Mouse (Mus musculus): ENCODE measurements around the gene Cfap126. TPM values are rescaled to one million over a fixed set of nuclear protein-coding genes. Genes with fewer than 3 reads are reported as not detected.
"Not testable (repeated sequence)": the region's sequence is repeated elsewhere in the genome, so short reads cannot be mapped to it uniquely, and the experiment has no call there.

The Cfap126 gene
- polyA plus RNA-seq, 1 experiment from 2014 or later = 2.2 TPM

DNA sequence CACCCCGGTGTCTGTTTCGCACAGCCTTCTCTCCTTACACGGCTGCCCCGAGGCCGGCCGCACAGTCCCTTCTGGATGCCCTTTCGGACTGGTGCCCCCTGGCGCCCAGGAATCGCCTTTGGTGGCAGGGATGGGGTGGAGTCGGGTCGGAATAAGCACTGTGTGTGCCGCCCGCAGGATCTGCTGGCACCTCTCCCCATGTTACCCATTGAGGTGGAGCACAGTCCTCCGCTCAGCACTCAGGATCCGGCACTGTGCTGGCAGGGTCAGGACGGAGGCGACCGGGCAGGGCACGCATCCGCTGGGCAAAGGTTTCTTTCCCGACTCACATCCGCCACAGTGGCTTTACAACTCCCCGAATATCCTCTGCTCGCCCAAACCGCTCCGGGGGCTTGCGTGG lies 35.8 kb upstream of the Cfap126 start:
- not testable (repeated sequence) for DNase-seq (ENCODE audit: extremely low spot score, low spot score); H3K4me1 ChIP-seq; H3K27ac ChIP-seq; H3K9me3 ChIP-seq; H3K36me3 ChIP-seq (replicated peaks)
- Histone ChIP-seq H3K4me3 (peak overlapping the region; percentile 38), H3K27me3 (ENCODE audit: poor library complexity, severe bottlenecking) (peaks cover 51% of the 10 kb centered on the region)
- 4% methylated on average over 21 of the region's 27 CpGs for WGBS

DNA sequence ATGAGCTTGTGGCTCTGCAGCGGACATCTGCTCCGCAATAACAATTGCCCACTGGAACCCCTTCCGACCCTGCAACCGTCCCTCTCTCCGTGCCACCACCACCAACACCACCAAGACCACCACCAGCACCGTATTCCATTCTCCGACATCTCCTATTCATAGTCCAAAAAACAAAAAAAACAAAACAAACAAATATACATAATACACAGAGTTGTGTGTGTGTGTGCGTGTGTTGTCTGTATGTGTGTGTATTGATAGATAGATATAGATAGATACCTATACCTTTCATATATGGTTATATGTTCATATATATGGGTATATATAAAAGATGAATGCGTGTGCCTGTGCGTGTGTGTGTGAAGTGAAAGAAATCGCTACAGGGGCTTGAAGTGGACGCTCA lies 35.3 kb upstream of the Cfap126 start:
- 23% methylated on average over 12 of the region's 12 CpGs for WGBS
- Histone ChIP-seq H3K4me3 (peak overlapping the region; percentile 31; the same call in 1 of the 2 replicates), H3K27me3 (ENCODE audit: poor library complexity, severe bottlenecking) (peaks cover 51% of the 10 kb centered on the region)
- not testable (repeated sequence) for DNase-seq (ENCODE audit: extremely low spot score, low spot score); H3K4me1 ChIP-seq; H3K9me3 ChIP-seq; H3K36me3 ChIP-seq (replicated peaks); H3K27ac ChIP-seq

DNA sequence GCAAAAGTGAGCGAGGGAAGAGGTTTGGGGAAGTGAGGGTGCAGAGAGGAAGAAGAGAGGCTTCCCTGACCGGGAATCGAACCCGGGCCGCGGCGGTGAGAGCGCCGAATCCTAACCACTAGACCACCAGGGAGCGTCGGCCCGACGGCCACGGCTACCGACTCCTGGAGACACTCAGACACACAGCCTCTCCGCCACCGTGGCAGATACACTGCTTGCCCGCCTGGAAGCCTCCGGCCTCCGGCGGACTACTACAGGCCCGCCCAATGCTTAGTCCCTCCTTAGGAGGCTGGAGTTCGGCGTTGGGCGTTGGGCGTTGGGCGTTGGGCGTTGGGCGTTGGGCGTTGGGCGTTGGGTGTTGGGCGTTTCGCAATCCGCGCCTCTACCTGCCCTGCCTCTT lies 34.4 kb upstream of the Cfap126 start:
- not testable (repeated sequence) for DNase-seq (ENCODE audit: extremely low spot score, low spot score); H3K9me3 ChIP-seq; H3K27ac ChIP-seq; H3K4me1 ChIP-seq; H3K36me3 ChIP-seq (replicated peaks)
- WGBS = 0% methylated on average over 1 of the region's 35 CpGs
- H3K4me3 ChIP-seq = 0 out of 2 replicates have a peak overlapping the region, but pooled peaks have one; percentile 26
- H3K27me3 ChIP-seq (ENCODE audit: poor library complexity, severe bottlenecking) = peaks cover 47% of the 10 kb centered on the region

DNA sequence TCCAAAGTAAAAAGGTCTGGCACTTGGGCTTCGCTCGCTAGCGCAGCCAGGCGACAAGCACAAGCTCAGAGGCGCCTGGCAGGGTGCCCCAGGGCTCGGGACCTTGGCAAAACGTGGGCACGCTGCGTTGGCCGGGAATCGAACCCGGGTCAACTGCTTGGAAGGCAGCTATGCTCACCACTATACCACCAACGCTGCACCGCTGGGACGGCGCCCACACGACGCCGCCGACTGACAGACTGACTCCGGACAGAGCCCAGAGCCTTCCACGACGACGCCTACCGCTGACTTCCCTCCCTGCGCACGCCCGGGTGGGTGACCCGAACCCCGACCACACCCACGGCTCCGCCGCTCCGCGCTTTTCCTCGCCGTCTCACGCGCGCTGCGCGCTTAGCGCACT lies 33.9 kb upstream of the Cfap126 start:
- H3K36me3 ChIP-seq (replicated peaks); H3K27ac ChIP-seq; H3K4me1 ChIP-seq; H3K9me3 ChIP-seq; DNase-seq (ENCODE audit: extremely low spot score, low spot score); H3K4me3 ChIP-seq: not testable (repeated sequence)
- WGBS = no CpG with 5 or more reads among the region's 43 CpGs
- H3K27me3 ChIP-seq (ENCODE audit: poor library complexity, severe bottlenecking) = peaks cover 50% of the 10 kb centered on the region

DNA sequence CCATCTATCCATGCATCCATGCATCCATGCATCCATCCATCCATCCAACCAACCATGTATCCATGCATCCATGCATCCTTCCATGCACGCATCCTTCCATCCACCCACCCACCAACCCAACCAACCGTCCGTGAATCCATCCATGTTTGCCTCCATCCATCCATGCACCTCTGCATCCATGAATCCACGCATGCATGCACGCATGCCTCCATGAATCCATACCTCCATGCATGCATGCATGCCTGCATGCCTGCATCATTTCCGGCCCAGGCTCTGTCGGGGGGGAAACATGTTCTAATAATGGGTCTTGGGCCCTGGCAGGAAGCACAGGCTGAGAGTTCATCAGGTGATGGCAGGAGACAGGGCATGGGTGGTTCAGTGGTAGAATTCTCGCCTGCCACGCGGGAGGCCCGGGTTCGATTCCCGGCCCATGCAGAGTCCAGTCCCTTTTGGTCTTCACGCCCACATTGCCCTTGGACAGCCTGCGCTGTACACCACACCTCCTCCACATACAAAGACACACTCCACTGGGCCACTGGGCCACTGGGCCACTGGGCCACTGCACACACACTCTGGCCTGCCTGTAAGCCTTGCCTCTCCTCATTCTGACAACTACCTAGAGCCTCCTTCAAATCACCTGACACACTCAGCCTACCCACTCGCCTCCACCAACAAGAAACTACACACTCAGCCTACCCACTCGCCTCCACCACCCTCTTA lies 32.0 kb upstream of the Cfap126 start:
- Histone ChIP-seq H3K4me1 (peaks cover 13% of the 10 kb centered on the region), H3K27me3 (ENCODE audit: poor library complexity, severe bottlenecking) (peaks cover 61% of the 10 kb centered on the region), H3K4me3 (0 out of 2 replicates have a peak overlapping the region, but pooled peaks have one; percentile 7)
- H3K9me3 ChIP-seq; DNase-seq (ENCODE audit: extremely low spot score, low spot score); H3K36me3 ChIP-seq (replicated peaks); H3K27ac ChIP-seq: not testable (repeated sequence)
- WGBS = 35% methylated on average over 12 of the region's 17 CpGs

DNA sequence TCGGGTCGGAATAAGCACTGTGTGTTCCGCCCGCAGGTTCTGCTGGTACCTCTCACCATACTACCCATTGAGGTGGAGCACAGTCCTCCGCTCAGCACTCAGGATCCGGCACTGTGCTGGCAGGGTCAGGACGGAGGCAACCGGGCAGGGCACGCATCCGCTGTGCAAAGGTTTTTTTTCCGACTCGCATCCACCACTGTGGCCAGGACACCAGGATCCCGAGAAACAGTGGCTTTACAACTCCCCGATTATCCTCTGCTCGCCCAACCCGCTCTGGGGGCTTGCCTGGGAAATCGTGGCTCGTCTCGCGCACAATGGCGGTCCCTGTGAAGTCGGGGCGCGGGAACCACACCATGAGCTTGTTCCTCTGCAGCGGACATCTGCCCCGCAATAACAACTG lies 28.0 kb upstream of the Cfap126 start:
- 1% methylated on average over 26 of the region's 26 CpGs for WGBS
- Histone ChIP-seq H3K27ac (peak overlapping the region; percentile 64), H3K27me3 (ENCODE audit: poor library complexity, severe bottlenecking) (peaks cover 57% of the 10 kb centered on the region)

DNA sequence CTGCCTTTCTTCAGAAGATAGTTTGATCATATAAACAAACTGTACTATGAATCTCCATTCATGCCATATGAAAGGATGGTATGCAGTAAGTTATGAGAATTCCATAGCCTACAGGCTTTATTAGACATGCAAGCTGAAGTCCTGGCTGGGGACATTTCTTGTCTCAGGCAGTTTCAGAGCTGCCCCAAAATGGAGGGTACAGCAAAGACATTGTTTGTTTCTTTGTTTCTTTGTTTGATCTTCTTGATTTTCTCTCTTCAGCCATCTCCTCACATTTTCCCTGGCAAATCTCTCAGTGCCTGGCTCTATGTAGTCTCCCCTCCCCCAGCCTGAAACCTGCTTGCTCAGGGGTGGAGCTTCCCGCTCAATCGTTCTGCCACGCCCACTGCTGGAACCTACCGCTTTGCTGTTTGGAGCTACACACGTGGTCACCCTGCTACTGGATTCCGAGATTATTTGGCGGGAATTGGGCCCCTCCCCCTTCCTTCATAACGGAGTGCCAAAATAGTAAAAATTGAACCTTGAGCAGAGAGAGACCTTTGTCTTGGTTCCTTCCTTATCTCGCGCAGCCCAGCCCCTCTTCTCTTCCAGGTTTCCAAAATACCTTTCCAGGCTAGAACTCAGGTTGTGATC lies 25.4 kb upstream of the Cfap126 start:
- Histone ChIP-seq H3K4me3 (peak overlapping the region; percentile 33), H3K27me3 (ENCODE audit: poor library complexity, severe bottlenecking) (peaks cover 45% of the 10 kb centered on the region), H3K4me1 (peaks cover 18% of the 10 kb centered on the region)
- H3K27ac ChIP-seq; H3K36me3 ChIP-seq (replicated peaks); H3K9me3 ChIP-seq: not testable (repeated sequence)
- peak; percentile 41 for DNase-seq (ENCODE audit: extremely low spot score, low spot score)
- 3% methylated on average over 10 of the region's 10 CpGs for WGBS

More for the DNA sequence above, 28.0 kb upstream of the Cfap126 start:
- no peaks in the 10 kb centered on the region for H3K9me3 ChIP-seq
- DNase-seq (ENCODE audit: extremely low spot score, low spot score) = peak; percentile 55
- peak overlapping the region; percentile 59 for H3K4me3 ChIP-seq
- H3K4me1 ChIP-seq = peaks cover 18% of the 10 kb centered on the region
- no peaks in the 10 kb centered on the region for H3K36me3 ChIP-seq (replicated peaks)

DNA sequence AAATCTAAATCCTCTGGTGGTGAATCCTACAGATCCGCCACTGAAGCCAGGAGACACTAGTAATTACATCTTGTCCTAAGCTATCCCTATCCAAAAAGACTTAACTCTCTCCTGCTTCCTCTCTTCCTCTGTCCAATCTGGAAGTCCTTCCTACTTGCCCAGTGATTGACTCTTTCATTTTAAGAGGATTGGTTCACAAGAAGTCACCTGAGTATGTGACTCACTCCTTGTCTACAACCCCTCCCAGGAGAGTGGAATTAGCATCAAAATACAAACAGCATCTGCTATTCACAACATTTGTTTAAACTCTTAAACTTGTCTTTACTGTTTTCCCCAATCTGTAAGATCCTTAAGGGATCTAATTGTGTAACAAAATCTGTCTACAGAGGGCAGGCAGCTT lies 23.8 kb upstream of the Cfap126 start:
- 84% methylated on average over 1 of the region's 1 CpGs for WGBS
- H3K27me3 ChIP-seq (ENCODE audit: poor library complexity, severe bottlenecking) = peaks cover 35% of the 10 kb centered on the region
- H3K4me1 ChIP-seq = peaks cover 21% of the 10 kb centered on the region
- DNase-seq (ENCODE audit: extremely low spot score, low spot score) = no peak
- no peaks in the 10 kb centered on the region for H3K9me3 ChIP-seq
- H3K27ac ChIP-seq = no peak overlapping the region
- H3K36me3 ChIP-seq (replicated peaks) = no peaks in the 10 kb centered on the region
- no peak overlapping the region for H3K4me3 ChIP-seq

DNA sequence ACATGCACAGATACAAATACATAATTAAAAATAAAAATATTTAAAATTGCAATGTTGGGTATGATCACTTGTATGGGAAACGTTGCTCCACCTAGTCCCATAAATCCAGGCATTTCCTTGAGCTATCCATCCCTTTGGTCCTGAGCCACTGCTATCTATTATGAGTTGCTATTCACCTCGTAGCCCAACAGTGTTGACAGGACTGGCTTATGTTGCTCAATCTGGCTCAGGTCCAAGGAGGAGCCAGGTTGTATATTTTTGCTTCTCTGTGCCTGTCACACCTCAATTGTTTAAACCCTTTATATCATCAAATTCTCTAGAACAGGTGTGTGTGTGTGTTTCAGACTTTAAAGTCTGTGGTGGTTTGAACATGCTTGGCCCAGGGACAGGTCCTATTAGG lies 23.0 kb upstream of the Cfap126 start:
- no peak overlapping the region for H3K27ac ChIP-seq
- no peaks in the 10 kb centered on the region for H3K36me3 ChIP-seq (replicated peaks)
- H3K9me3 ChIP-seq = no peaks in the 10 kb centered on the region
- H3K4me1 ChIP-seq = peaks cover 20% of the 10 kb centered on the region
- H3K27me3 ChIP-seq (ENCODE audit: poor library complexity, severe bottlenecking) = peaks cover 27% of the 10 kb centered on the region
- H3K4me3 ChIP-seq = no peak overlapping the region
- 84% methylated on average over 2 of the region's 2 CpGs for WGBS
- DNase-seq (ENCODE audit: extremely low spot score, low spot score) = no peak

DNA sequence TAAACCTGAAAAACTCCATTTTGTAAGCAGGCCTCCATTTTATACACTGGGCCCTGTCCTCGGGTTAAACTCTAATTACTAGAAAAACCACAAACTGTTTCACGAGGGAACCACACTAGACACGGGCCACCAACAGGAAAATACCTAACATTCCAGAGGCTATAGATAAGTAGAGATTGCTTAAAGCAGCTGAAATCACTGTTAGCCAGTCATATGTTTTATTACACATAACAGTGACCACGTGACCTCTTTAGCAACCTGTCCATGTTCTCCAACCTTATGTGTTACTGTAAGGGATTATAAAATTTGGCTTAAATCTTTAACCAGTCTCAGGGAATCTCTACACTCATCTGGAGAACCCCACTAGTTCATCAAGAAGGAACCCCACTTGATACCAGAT lies 19.3 kb upstream of the Cfap126 start:
- no peaks in the 10 kb centered on the region for H3K36me3 ChIP-seq (replicated peaks)
- peaks cover 25% of the 10 kb centered on the region for H3K4me1 ChIP-seq
- no peak overlapping the region for H3K27ac ChIP-seq
- H3K27me3 ChIP-seq (ENCODE audit: poor library complexity, severe bottlenecking) = peaks cover 17% of the 10 kb centered on the region
- 87% methylated on average over 4 of the region's 4 CpGs for WGBS
- no peak overlapping the region for H3K4me3 ChIP-seq
- no peaks in the 10 kb centered on the region for H3K9me3 ChIP-seq
- no peak for DNase-seq (ENCODE audit: extremely low spot score, low spot score)

DNA sequence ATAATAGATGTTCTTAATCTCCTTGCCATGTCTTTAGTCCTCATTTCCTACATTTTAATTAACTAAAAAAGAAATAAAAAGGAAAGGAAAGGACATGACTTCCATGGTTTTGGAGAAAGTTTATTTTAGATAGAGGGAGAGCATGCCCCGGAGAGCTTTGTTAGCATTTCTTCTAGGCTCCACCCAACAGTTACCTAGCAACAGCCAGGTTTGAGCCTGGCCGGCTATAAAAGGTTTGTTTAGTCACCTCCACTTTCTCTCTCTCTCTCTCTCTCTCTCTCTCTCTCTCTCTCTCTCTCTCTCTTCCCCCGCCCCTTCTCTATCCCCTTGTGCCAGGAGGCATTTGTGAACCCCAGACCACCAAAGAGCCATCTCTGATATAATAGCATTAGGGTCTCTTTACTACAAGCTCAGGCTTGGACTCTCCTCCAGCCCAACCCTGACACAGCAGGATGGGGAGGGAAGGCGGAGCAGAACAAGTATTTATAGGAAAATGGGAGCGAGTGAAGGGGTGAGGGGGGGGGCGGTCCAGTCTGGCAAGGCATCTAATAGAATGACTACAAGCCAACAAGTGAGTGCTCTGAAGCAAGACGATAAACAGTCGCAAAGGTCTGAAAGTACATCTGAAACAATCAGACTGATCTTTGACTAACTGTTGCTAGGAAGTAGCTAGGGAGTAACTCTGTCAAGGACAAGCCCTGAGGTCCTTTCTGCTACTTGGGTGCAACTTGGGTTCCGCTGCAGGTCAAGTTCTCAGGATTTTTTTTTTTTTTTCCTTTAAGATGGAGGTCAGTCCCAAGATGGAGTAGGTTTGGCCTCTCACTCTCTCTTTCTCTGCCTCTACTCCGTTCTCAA lies 17.4 kb upstream of the Cfap126 start:
- no peaks in the 10 kb centered on the region for H3K9me3 ChIP-seq
- H3K4me3 ChIP-seq = peak overlapping the region; percentile 30
- peaks cover 29% of the 10 kb centered on the region for H3K4me1 ChIP-seq
- no peak overlapping the region for H3K27ac ChIP-seq
- H3K27me3 ChIP-seq (ENCODE audit: poor library complexity, severe bottlenecking) = peaks cover 12% of the 10 kb centered on the region
- DNase-seq (ENCODE audit: extremely low spot score, low spot score) = peak; percentile 32
- no peaks in the 10 kb centered on the region for H3K36me3 ChIP-seq (replicated peaks)
- 22% methylated on average over 10 of the region's 10 CpGs for WGBS

DNA sequence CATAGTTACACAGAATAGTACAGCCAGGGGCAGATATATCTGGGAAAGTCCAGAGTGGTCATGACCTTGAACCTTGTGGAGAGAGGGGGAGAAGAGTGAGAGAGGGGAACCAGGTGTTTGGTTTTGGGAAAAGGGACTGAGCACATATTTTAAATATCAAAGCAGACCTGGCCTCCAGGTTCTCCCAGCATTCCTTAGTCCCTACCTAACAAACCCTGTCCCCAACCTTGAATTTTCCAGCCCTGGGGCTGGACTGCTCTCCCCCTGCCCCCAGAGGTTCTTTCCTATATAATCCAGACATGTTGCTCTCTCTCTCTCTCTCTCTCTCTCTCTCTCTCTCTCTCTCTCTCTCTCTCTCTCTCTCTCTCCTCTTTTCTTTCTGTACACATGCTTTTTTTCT lies 16.6 kb upstream of the Cfap126 start:
- Histone ChIP-seq H3K27me3 (ENCODE audit: poor library complexity, severe bottlenecking) (peaks cover 12% of the 10 kb centered on the region), H3K4me1 (peaks cover 29% of the 10 kb centered on the region), H3K27ac (no peak overlapping the region), H3K36me3 (replicated peaks) (no peaks in the 10 kb centered on the region), H3K9me3 (no peaks in the 10 kb centered on the region), H3K4me3 (no peak overlapping the region)
- DNase-seq (ENCODE audit: extremely low spot score, low spot score) = no peak

DNA sequence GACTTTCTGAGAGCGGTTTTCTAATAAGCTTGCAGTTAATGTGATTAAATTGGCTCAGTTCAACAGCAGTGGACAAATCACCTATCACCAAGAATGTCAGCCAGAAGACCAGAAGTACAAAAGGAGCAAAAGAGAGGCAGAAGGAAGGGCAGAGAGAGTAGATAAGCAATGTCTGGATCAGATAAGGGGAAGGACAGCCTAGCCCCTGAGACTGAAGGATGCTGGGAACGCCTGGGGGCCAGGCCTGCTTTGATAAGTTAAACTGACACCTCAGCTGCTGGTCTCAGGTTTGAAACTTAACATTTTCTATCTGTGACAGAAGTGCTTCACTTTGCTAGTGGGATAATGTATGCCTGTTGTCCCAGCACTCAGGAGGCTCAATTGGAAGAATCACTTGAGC lies 16.1 kb upstream of the Cfap126 start:
- WGBS = 52% methylated on average over 2 of the region's 2 CpGs
- Histone ChIP-seq H3K36me3 (replicated peaks) (no peaks in the 10 kb centered on the region), H3K4me3 (no peak overlapping the region), H3K27ac (no peak overlapping the region), H3K4me1 (peaks cover 29% of the 10 kb centered on the region), H3K9me3 (no peaks in the 10 kb centered on the region), H3K27me3 (ENCODE audit: poor library complexity, severe bottlenecking) (peaks cover 12% of the 10 kb centered on the region)
- DNase-seq (ENCODE audit: extremely low spot score, low spot score) = no peak

Data from forebrain, embryonic 10.5 days (tissue).